8 mouse cellular contexts compared by ENCODE assay signal in genomic region chr5:73637337-73638107, GRCm38 (mm10). TPM values are rescaled to one million over a fixed set of nuclear protein-coding genes. Genes with fewer than 3 reads are reported as not detected.
DNase-seq lines count a peak whose midpoint lies in the region; ATAC-seq and TF ChIP-seq lines count a peak whose summit lies in the region.

No protein-coding gene starts in this region.

- H3K4me1 ChIP-seq in forebrain, postnatal 0 days (ENCODE audit: insufficient read depth), result no peaks in the 10 kb centered on the region

- no peak overlapping the region for H3K4me2 ChIP-seq in forebrain, postnatal 0 days (ENCODE audit: low read depth)

- peak overlapping the region; percentile 47 for H3K9ac ChIP-seq in forebrain, postnatal 0 days

- H3K9me3 ChIP-seq in forebrain, postnatal 0 days (ENCODE audit: low read length), result no peaks in the 10 kb centered on the region

- ATAC-seq in forebrain, postnatal 0 days, result peak; percentile 91
- peak; percentile 79 for ATAC-seq in megakaryocyte progenitor cell, adult 5-6 weeks (replicated peaks; ENCODE audit: poor library complexity)

- H3K27me3 ChIP-seq in forebrain, postnatal 0 days (ENCODE audit: insufficient read depth, low read length), result no peaks in the 10 kb centered on the region

- no peak overlapping the region for H3K4me3 ChIP-seq in forebrain, postnatal 0 days (ENCODE audit: low read depth, low read length)

- H3K27ac ChIP-seq in forebrain, postnatal 0 days (ENCODE audit: low read depth, low read length), result peak overlapping the region; percentile 82

- DNase-seq in layer of hippocampus, postnatal 14 days (ENCODE audit: low spot score in 2 of 2), result peak; percentile 39 to 89
- DNase-seq in layer of hippocampus, adult 9-10 months (ENCODE audit: low spot score), result no peak
- peak; percentile 53 for DNase-seq in ZHBTc4 (ENCODE audit: low read depth, low spot score)
- DNase-seq in forebrain, postnatal 0 days, result peak; percentile 82
- DNase-seq in urinary bladder, postnatal 10 days (ENCODE audit: low spot score), result no peak
- no peak for DNase-seq in frontal cortex, postnatal 36 days (ENCODE audit: low spot score in 2 of 2)
- DNase-seq in urinary bladder, postnatal 36 days (ENCODE audit: low spot score in 2 of 2), result no peak

- TF ChIP-seq CTCF in forebrain, postnatal 0 days (IDR thresholded peaks at IDR 0.05; ENCODE audit: low read depth), result peak; percentile 71

- WGBS in forebrain, postnatal 0 days, result 34% methylated on average over 8 of the region's 8 CpGs

- peaks cover 35% of the 10 kb centered on the region for H3K36me3 ChIP-seq in forebrain, postnatal 0 days (ENCODE audit: insufficient read depth)

RNA-seq across cellular contexts. Expression of gene Lrrc66, which starts 5.2 kb away (rescaled TPM):
- not detected for total RNA-seq in layer of hippocampus, postnatal 14 days (2021)
- 0.14 TPM in 1 of 2 replicates, not detected in the other for total RNA-seq in forebrain, postnatal 0 days (2014; rRNA removed)
- polyA plus RNA-seq in forebrain, postnatal 0 days (2015; fragmentation: Nextera tagmentation; extraction: Ambion mirVana), result not detected in 2 replicates
- total RNA-seq in megakaryocyte progenitor cell, adult 5-6 weeks (2015), result 0.96 and 1.4 TPM in 2 replicates
- 0.96 and 10.0 TPM in 2 replicates for total RNA-seq in megakaryocyte progenitor cell, adult 5-6 weeks (2017)

RNA-seq across cellular contexts. Expression of gene Sgcb, which starts 10.1 kb away (rescaled TPM):
- total RNA-seq in layer of hippocampus, postnatal 14 days (2021), result 10 to 100 TPM; 59.4 to 60.5 TPM
- total RNA-seq in forebrain, postnatal 0 days (2014; rRNA removed), result 17.1 and 17.5 TPM in 2 replicates
- 25.3 and 37.8 TPM in 2 replicates for polyA plus RNA-seq in forebrain, postnatal 0 days (2015; fragmentation: Nextera tagmentation; extraction: Ambion mirVana)
- 4.4 and 7.3 TPM in 2 replicates for total RNA-seq in megakaryocyte progenitor cell, adult 5-6 weeks (2015)
- 3.7 and 4.3 TPM in 2 replicates for total RNA-seq in megakaryocyte progenitor cell, adult 5-6 weeks (2017)

RNA-seq across cellular contexts. Expression of gene Spata18, which starts 13.7 kb away (rescaled TPM):
- total RNA-seq in layer of hippocampus, postnatal 14 days (2021), result 1 to 10 TPM; 1.4 to 3.2 TPM
- total RNA-seq in forebrain, postnatal 0 days (2014; rRNA removed), result 1.5 and 2.6 TPM in 2 replicates
- polyA plus RNA-seq in forebrain, postnatal 0 days (2015; fragmentation: Nextera tagmentation; extraction: Ambion mirVana), result 1.1 and 2.2 TPM in 2 replicates
- total RNA-seq in megakaryocyte progenitor cell, adult 5-6 weeks (2015), result 0.07 TPM in 1 of 2 replicates, not detected in the other
- not detected in 2 replicates for total RNA-seq in megakaryocyte progenitor cell, adult 5-6 weeks (2017)

Comparison
In these comparisons a context has a peak if more than half of its experiments do, and no peak if none do; other contexts are left out.
1. DNase-seq: peak in layer of hippocampus, postnatal 14 days (2 of 2), ZHBTc4 (single experiment) and forebrain, postnatal 0 days (single experiment); none in layer of hippocampus, adult 9-10 months (single experiment), urinary bladder, postnatal 10 days (single experiment), frontal cortex, postnatal 36 days (0 of 2) and urinary bladder, postnatal 36 days (0 of 2).